Mouse (Mus musculus): ENCODE data around the gene Lhfp.

DNA sequence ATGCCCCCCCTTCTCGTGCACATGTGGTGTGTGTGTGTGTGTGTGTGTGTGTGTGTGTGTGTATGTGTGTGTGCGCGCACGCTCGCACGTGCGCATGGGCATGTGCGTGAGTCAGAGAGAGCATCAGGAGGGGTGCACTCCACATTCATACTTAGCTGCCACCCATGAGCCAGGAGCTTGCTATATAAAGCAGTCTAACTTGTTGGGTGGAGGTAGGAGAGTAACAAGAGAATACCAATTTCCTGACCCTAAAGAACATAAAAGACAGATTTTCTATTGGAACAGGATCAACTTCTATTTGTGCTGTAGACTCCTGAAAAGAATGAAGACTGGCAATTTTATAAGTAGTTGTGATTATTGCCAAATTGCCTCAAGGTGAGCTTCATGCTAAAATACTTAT lies 39.4 kb downstream of the Lhfp start:
- no peak for TF ChIP-seq CTCF (IDR thresholded peaks at IDR 0.05; ENCODE audit: low read depth)
- TF ChIP-seq EP300 (IDR thresholded peaks at IDR 0.05; ENCODE audit: low read depth) = no peak
